Mouse (Mus musculus): ENCODE results near the gene Olfr1314.

GRCm38 (mm10) chr2:112077743-112078142, 18.8 kb downstream of the Olfr1314 start, which contains the start of gene Olfr1313:
- TF ChIP-seq TAL1 (IDR thresholded peaks at IDR 0.05; ENCODE audit: low read length) (no peak), GATA1 (IDR thresholded peaks at IDR 0.05; ENCODE audit: low read length) (no peak)

Data from erythroblast, embryonic 14.5 days (primary cell).